ENCODE assay signal across 8 mouse cellular contexts in genomic region chr8:119791804-119792704, GRCm38 (mm10). TPM values are rescaled to one million over a fixed set of nuclear protein-coding genes. Genes with fewer than 3 reads are reported as not detected.
DNase-seq lines count a peak whose midpoint lies in the region; ATAC-seq and TF ChIP-seq lines count a peak whose summit lies in the region.

No protein-coding gene starts in this region.

- no peak overlapping the region for H3K9ac ChIP-seq in heart, embryonic 11.5 days (ENCODE audit: low read depth, low read length)
- H3K9ac ChIP-seq in hindbrain, embryonic 13.5 days, result 0 out of 2 replicates have a peak overlapping the region, but pooled peaks have one; percentile 6
- H3K9ac ChIP-seq in midbrain, postnatal 0 days (replicated peaks; ENCODE audit: low read length, poor library complexity, severe bottlenecking), result peak overlapping the region; percentile 39; the same call in 1 of the 2 replicates

- TF ChIP-seq CTCF in midbrain, postnatal 0 days (IDR thresholded peaks at IDR 0.05), result no peak

- no peaks in the 10 kb centered on the region for H3K36me3 ChIP-seq in heart, embryonic 11.5 days (ENCODE audit: control insufficient read depth, insufficient read depth, low read length)
- no peaks in the 10 kb centered on the region for H3K36me3 ChIP-seq in hindbrain, embryonic 13.5 days
- H3K36me3 ChIP-seq in midbrain, postnatal 0 days (ENCODE audit: insufficient read depth, low read length), result no peaks in the 10 kb centered on the region

- H3K9me3 ChIP-seq in heart, embryonic 11.5 days (replicated peaks; ENCODE audit: control insufficient read depth, low read length), result no peaks in the 10 kb centered on the region
- no peaks in the 10 kb centered on the region for H3K9me3 ChIP-seq in hindbrain, embryonic 13.5 days
- H3K9me3 ChIP-seq in midbrain, postnatal 0 days (ENCODE audit: low read length), result no peaks in the 10 kb centered on the region

- no peak; the same call in 1 of the 2 replicates for ATAC-seq in heart, embryonic 11.5 days (replicated peaks; ENCODE audit: insufficient number of reproducible peaks, low FRiP score, low TSS enrichment)
- ATAC-seq in hindbrain, embryonic 13.5 days (ENCODE audit: low FRiP score), result peak; percentile 71
- peak; percentile 70 for ATAC-seq in midbrain, postnatal 0 days (ENCODE audit: low FRiP score)
- no peak for ATAC-seq in inflammation-experienced regulatory T-cells, adult 6 months

- no peak overlapping the region for H3K4me2 ChIP-seq in heart, embryonic 11.5 days
- no peak overlapping the region for H3K4me2 ChIP-seq in hindbrain, embryonic 13.5 days
- no peak overlapping the region for H3K4me2 ChIP-seq in midbrain, postnatal 0 days (ENCODE audit: low read depth, low read length, poor library complexity, severe bottlenecking)

- WGBS in heart, embryonic 11.5 days (ENCODE audit: insufficient replicate concordance), result 32% methylated on average over 16 of the region's 16 CpGs
- WGBS in hindbrain, embryonic 13.5 days, result 9% methylated on average over 16 of the region's 16 CpGs
- 19% methylated on average over 16 of the region's 16 CpGs for WGBS in midbrain, postnatal 0 days

- peak overlapping the region; percentile 31; the same call in 1 of the 2 replicates for H3K27ac ChIP-seq in heart, embryonic 11.5 days (ENCODE audit: low read depth, low read length)
- H3K27ac ChIP-seq in hindbrain, embryonic 13.5 days, result peak overlapping the region; percentile 69
- H3K27ac ChIP-seq in midbrain, postnatal 0 days (ENCODE audit: low read depth, low read length), result peak overlapping the region; percentile 51; the same call in 1 of the 2 replicates

- DNase-seq in heart, adult 9 months (ENCODE audit: low spot score in 2 of 2), result no peak
- peak; percentile 95 for DNase-seq in embryo, embryonic 10.5 days (ENCODE audit: low spot score)
- peak; percentile 76 for DNase-seq in liver
- peak; percentile 72 for DNase-seq in midbrain, postnatal 0 days (ENCODE audit: low spot score)
- DNase-seq in spleen, postnatal 10 days (ENCODE audit: low spot score in 2 of 2), result no peak

- no peak overlapping the region for H3K4me3 ChIP-seq in heart, embryonic 11.5 days (ENCODE audit: low read depth, low read length)
- H3K4me3 ChIP-seq in hindbrain, embryonic 13.5 days, result no peak overlapping the region
- H3K4me3 ChIP-seq in midbrain, postnatal 0 days (ENCODE audit: low read depth, low read length), result no peak overlapping the region

- H3K27me3 ChIP-seq in heart, embryonic 11.5 days (ENCODE audit: control insufficient read depth, insufficient read depth, low read length), result no peaks in the 10 kb centered on the region
- H3K27me3 ChIP-seq in hindbrain, embryonic 13.5 days, result no peaks in the 10 kb centered on the region
- H3K27me3 ChIP-seq in midbrain, postnatal 0 days (ENCODE audit: insufficient read depth, low read length), result no peaks in the 10 kb centered on the region

- peaks cover 10% of the 10 kb centered on the region for H3K4me1 ChIP-seq in heart, embryonic 11.5 days (ENCODE audit: control insufficient read depth, insufficient read depth, low read length)
- peaks cover 34% of the 10 kb centered on the region for H3K4me1 ChIP-seq in hindbrain, embryonic 13.5 days (replicated peaks)
- 0 out of 2 replicates have a peak, but pooled peaks cover 2% of the 10 kb centered on the region for H3K4me1 ChIP-seq in midbrain, postnatal 0 days (ENCODE audit: insufficient read depth, low read length)

RNA-seq across cellular contexts. Expression of gene Tldc1, which starts 13.8 kb away (rescaled TPM):
- 10.2 and 12.9 TPM in 2 replicates for polyA plus RNA-seq in heart, embryonic 11.5 days (2014; fragmentation: Nextera tagmentation; extraction: Ambion mirVana)
- polyA plus RNA-seq in hindbrain, embryonic 13.5 days (2015; fragmentation: Nextera tagmentation; extraction: Ambion mirVana), result 11.8 and 12.8 TPM in 2 replicates
- 18.5 and 20.4 TPM in 2 replicates for total RNA-seq in midbrain, postnatal 0 days (2014; rRNA removed)
- 6.7 and 7.4 TPM in 2 replicates for polyA plus RNA-seq in midbrain, postnatal 0 days (2015; fragmentation: Nextera tagmentation; extraction: Ambion mirVana)
- 1 to 10 TPM; 6.1 to 7.4 (median 7.0) TPM for polyA plus RNA-seq in inflammation-experienced regulatory T-cells, adult 6 months (2017; shearing (Covaris generic))

RNA-seq across cellular contexts. Expression of gene Cotl1, which starts 48.3 kb away (rescaled TPM):
- polyA plus RNA-seq in heart, embryonic 11.5 days (2014; fragmentation: Nextera tagmentation; extraction: Ambion mirVana), result 110 and 142 TPM in 2 replicates
- 98.1 and 106 TPM in 2 replicates for polyA plus RNA-seq in hindbrain, embryonic 13.5 days (2015; fragmentation: Nextera tagmentation; extraction: Ambion mirVana)
- total RNA-seq in midbrain, postnatal 0 days (2014; rRNA removed), result 223 and 238 TPM in 2 replicates
- 112 and 119 TPM in 2 replicates for polyA plus RNA-seq in midbrain, postnatal 0 days (2015; fragmentation: Nextera tagmentation; extraction: Ambion mirVana)
- polyA plus RNA-seq in inflammation-experienced regulatory T-cells, adult 6 months (2017; shearing (Covaris generic)), result 100 to 1,000 TPM; 181 to 242 (median 218) TPM

Comparison
In these comparisons a context has a peak if more than half of its experiments do, and no peak if none do; other contexts are left out.
1. ATAC-seq: peak in hindbrain, embryonic 13.5 days (single experiment) and midbrain, postnatal 0 days (single experiment); none in heart, embryonic 11.5 days (single experiment) and inflammation-experienced regulatory T-cells, adult 6 months (single experiment).
2. DNase-seq: peak in embryo, embryonic 10.5 days (single experiment), liver (single experiment) and midbrain, postnatal 0 days (single experiment); none in heart, adult 9 months (0 of 2) and spleen, postnatal 10 days (0 of 2).
3. Peak in every context shown above with its lines, with median percentiles within 50 percentile points of each other: H3K27ac ChIP-seq.